Mouse (Mus musculus): ENCODE measurements around the gene Kdr. TPM values are rescaled to one million over a fixed set of nuclear protein-coding genes. Genes with fewer than 3 reads are reported as not detected.

Kdr gene
- polyA plus RNA-seq, 1 experiment from 2014 or later, result 31.6 TPM

DNA sequence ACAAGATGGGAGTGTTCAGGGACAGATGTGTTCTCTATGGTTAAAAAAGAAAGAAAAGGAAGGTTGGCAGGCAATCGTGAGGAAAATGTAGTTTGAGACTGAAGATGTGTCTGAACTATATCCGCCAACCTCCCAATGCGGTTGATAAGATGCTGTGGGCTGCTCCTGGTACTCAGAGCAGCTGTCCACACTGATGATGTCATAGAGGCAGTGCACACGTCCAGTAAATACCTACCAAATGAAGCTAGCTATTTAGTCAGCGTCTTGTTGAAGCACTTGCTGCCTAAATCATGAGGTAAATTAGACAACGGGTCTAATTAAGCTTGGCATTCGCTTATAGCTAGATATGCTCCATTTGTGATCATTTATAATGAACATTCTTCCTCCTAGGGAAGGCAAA, 28.1 kb upstream of the Kdr start:
- Histone ChIP-seq H3K4me3 (ENCODE audit: low read depth, low read length) (no peak overlapping the region), H3K9ac (ENCODE audit: low read depth, low read length) (no peak overlapping the region), H3K4me2 (no peak overlapping the region), H3K27ac (ENCODE audit: low read depth, low read length) (no peak overlapping the region), H3K36me3 (ENCODE audit: control insufficient read depth, insufficient read depth, low read length) (no peaks in the 10 kb centered on the region), H3K27me3 (ENCODE audit: control insufficient read depth, insufficient read depth, low read length) (no peaks in the 10 kb centered on the region; the same call in 1 of the 2 replicates), H3K4me1 (ENCODE audit: control insufficient read depth, insufficient read depth, low read length) (peaks cover 4% of the 10 kb centered on the region), H3K9me3 (replicated peaks; ENCODE audit: control insufficient read depth, low read length) (no peaks in the 10 kb centered on the region)
- no peak for ATAC-seq (replicated peaks; ENCODE audit: insufficient number of reproducible peaks, low FRiP score, low TSS enrichment)
- 50% methylated on average over 7 of the region's 7 CpGs for WGBS (ENCODE audit: insufficient replicate concordance)

- Histone ChIP-seq H3K4me3 (ENCODE audit: low read depth, low read length) (no peak overlapping the region), H3K9ac (ENCODE audit: low read depth, low read length) (no peak overlapping the region), H3K9me3 (replicated peaks; ENCODE audit: control insufficient read depth, low read length) (no peaks in the 10 kb centered on the region), H3K4me2 (no peak overlapping the region), H3K27me3 (ENCODE audit: control insufficient read depth, insufficient read depth, low read length) (no peaks in the 10 kb centered on the region), H3K27ac (ENCODE audit: low read depth, low read length) (no peak overlapping the region), H3K4me1 (ENCODE audit: control insufficient read depth, insufficient read depth, low read length) (no peaks in the 10 kb centered on the region), H3K36me3 (ENCODE audit: control insufficient read depth, insufficient read depth, low read length) (no peaks in the 10 kb centered on the region)
- 74% methylated on average over 8 of the region's 8 CpGs for WGBS (ENCODE audit: insufficient replicate concordance)
- no peak for ATAC-seq (replicated peaks; ENCODE audit: insufficient number of reproducible peaks, low FRiP score, low TSS enrichment)
These were observed 12.0 kb upstream of the Kdr start for GRCm38 (mm10) chr5:75990212-75990611.

DNA sequence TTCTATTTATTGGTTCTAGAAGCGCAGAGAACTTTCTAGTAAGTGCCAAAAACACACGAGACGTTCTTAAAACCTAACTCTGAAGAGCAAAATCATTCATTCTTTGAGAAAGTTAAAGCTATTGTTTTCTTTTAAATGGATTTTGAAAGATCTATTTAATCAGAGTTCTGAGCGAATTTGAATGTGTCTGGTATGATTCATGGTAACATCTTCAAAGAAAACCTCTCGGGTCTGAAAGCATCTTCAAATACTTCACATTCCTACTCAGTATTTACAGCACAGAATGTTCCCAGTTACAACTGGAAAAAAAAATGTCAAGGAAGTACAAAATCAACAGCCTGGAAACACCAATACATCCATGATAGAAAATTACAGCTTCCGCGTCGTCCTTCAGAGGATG, 9.3 kb upstream of the Kdr start:
- Histone ChIP-seq H3K4me1 (ENCODE audit: control insufficient read depth, insufficient read depth, low read length) (no peaks in the 10 kb centered on the region), H3K4me2 (no peak overlapping the region), H3K4me3 (ENCODE audit: low read depth, low read length) (no peak overlapping the region), H3K9ac (ENCODE audit: low read depth, low read length) (no peak overlapping the region), H3K36me3 (ENCODE audit: control insufficient read depth, insufficient read depth, low read length) (no peaks in the 10 kb centered on the region), H3K27ac (ENCODE audit: low read depth, low read length) (no peak overlapping the region), H3K9me3 (replicated peaks; ENCODE audit: control insufficient read depth, low read length) (no peaks in the 10 kb centered on the region), H3K27me3 (ENCODE audit: control insufficient read depth, insufficient read depth, low read length) (no peaks in the 10 kb centered on the region)
- WGBS (ENCODE audit: insufficient replicate concordance), result 76% methylated on average over 8 of the region's 8 CpGs
- no peak for ATAC-seq (replicated peaks; ENCODE audit: insufficient number of reproducible peaks, low FRiP score, low TSS enrichment)

- H3K4me2 ChIP-seq, result no peak overlapping the region
- no peak overlapping the region for H3K27ac ChIP-seq (ENCODE audit: low read depth, low read length)
- H3K27me3 ChIP-seq (ENCODE audit: control insufficient read depth, insufficient read depth, low read length), result peaks cover 18% of the 10 kb centered on the region; the same call in 1 of the 2 replicates
- WGBS (ENCODE audit: insufficient replicate concordance), result 58% methylated on average over 23 of the region's 23 CpGs
- no peak for ATAC-seq (replicated peaks; ENCODE audit: insufficient number of reproducible peaks, low FRiP score, low TSS enrichment)
- H3K9ac ChIP-seq (ENCODE audit: low read depth, low read length), result no peak overlapping the region
- peaks cover 5% of the 10 kb centered on the region; the same call in 1 of the 2 replicates for H3K4me1 ChIP-seq (ENCODE audit: control insufficient read depth, insufficient read depth, low read length)
- no peaks in the 10 kb centered on the region for H3K9me3 ChIP-seq (replicated peaks; ENCODE audit: control insufficient read depth, low read length)
- H3K4me3 ChIP-seq (ENCODE audit: low read depth, low read length), result no peak overlapping the region
- H3K36me3 ChIP-seq (ENCODE audit: control insufficient read depth, insufficient read depth, low read length), result no peaks in the 10 kb centered on the region
These were observed 2.5 kb upstream of the Kdr start for GRCm38 (mm10) chr5:75980521-75981311.

DNA sequence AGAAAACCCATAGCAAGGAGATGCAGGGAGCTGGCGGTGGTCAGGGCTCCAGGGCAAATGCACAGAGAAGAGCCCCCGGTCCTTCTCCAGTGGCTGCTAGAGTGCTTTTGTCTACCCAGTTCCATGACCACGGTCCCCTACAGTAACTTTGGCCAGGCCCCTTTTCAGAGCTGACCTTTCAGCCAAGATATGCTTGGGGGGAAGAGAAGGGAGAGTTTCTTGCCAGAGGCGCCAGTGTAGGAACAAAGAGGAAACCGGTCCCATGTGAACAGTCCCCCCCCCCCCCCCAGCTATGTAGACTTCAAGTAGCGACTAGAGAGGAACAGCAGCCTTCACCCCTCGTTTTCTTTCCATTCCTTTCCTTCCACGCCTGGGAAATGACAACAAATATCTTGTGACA, 850 bp upstream of the Kdr start:
- Histone ChIP-seq H3K4me1 (ENCODE audit: control insufficient read depth, insufficient read depth, low read length) (peaks cover 5% of the 10 kb centered on the region; the same call in 1 of the 2 replicates), H3K27ac (ENCODE audit: low read depth, low read length) (peak overlapping the region; percentile 60; the same call in 1 of the 2 replicates), H3K4me3 (ENCODE audit: low read depth, low read length) (peak overlapping the region; percentile 80), H3K27me3 (ENCODE audit: control insufficient read depth, insufficient read depth, low read length) (peaks cover 18% of the 10 kb centered on the region; the same call in 1 of the 2 replicates), H3K36me3 (ENCODE audit: control insufficient read depth, insufficient read depth, low read length) (no peaks in the 10 kb centered on the region), H3K9ac (ENCODE audit: low read depth, low read length) (peak overlapping the region; percentile 80; the same call in 1 of the 2 replicates), H3K4me2 (peak overlapping the region; percentile 95), H3K9me3 (replicated peaks; ENCODE audit: control insufficient read depth, low read length) (no peaks in the 10 kb centered on the region)
- ATAC-seq (replicated peaks; ENCODE audit: insufficient number of reproducible peaks, low FRiP score, low TSS enrichment), result no peak
- 4% methylated on average over 8 of the region's 8 CpGs for WGBS (ENCODE audit: insufficient replicate concordance)

DNA sequence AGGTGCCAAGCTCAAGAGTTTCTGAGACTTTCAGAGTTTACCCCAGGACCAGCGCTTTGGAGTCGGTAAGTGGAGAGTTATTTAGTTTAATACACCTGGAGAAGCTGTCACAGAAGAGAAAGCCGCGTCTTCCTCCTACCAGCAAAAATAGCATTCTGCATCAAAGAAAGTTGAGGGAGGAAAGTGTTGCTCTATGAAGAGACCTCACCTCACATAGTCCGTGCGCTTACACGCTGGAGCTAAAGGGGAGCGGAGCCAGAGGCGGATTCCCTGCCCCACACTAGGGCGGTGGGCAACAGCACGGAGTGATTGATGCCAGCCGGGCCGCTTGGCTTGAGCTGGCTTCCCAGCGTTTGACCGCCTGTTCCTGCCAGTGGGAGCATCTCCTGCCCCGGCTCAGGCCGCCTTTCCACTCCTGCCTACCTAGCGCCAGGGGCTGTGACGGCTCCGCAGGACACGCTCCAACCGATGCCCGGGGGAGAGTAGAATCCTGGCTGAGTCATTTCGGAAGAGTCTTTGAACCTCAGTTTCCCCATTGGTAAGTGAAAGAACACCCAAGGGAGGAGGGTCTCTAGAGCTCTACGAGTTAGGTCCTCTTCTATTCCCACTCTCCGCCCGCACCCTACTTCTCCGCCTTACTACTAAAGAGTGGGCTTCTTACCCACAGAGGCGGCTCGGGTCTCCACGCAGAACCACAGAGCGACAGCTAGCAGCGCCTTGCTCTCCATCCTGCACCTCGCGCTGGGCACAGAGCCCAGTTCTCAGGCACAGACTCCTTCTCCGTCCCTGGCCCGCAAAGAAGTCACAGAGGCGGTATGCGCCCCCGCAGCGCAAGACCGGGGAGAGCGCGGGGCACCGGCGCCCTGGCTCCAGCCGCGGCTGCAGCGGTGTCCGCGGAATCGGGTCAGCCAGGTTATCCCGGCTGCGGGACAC, 551 bp downstream of the Kdr start:
- H3K4me3 ChIP-seq (ENCODE audit: low read depth, low read length), result peak overlapping the region; percentile 80
- H3K27ac ChIP-seq (ENCODE audit: low read depth, low read length), result peak overlapping the region; percentile 64
- H3K9me3 ChIP-seq (replicated peaks; ENCODE audit: control insufficient read depth, low read length), result no peaks in the 10 kb centered on the region
- 1% methylated on average over 54 of the region's 54 CpGs for WGBS (ENCODE audit: insufficient replicate concordance)
- peak overlapping the region; percentile 80 for H3K9ac ChIP-seq (ENCODE audit: low read depth, low read length)
- H3K4me2 ChIP-seq, result peak overlapping the region; percentile 95
- ATAC-seq (replicated peaks; ENCODE audit: insufficient number of reproducible peaks, low FRiP score, low TSS enrichment), result peak; percentile 41
- peaks cover 5% of the 10 kb centered on the region; the same call in 1 of the 2 replicates for H3K4me1 ChIP-seq (ENCODE audit: control insufficient read depth, insufficient read depth, low read length)
- no peaks in the 10 kb centered on the region for H3K36me3 ChIP-seq (ENCODE audit: control insufficient read depth, insufficient read depth, low read length)
- peaks cover 18% of the 10 kb centered on the region; the same call in 1 of the 2 replicates for H3K27me3 ChIP-seq (ENCODE audit: control insufficient read depth, insufficient read depth, low read length)

DNA sequence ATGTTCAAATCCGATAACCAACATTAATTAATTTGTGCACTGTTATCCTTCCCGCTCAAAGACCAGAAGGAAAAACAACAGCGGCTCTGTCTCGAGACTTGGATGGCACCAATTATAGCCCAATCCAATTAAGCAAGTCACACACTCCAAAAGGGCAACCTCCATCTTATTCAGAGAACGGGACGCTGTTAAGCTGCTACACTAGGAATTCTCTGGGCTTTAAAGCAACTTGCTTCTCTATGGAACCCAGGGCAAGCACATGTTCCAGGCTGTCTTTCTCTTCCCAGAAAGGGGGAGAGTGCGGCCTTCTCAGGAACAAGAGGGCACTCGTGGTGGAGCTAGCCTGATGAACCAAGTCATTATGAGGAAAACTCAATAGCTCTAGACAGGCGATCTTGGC, 1.6 kb downstream of the Kdr start:
- Histone ChIP-seq H3K36me3 (ENCODE audit: control insufficient read depth, insufficient read depth, low read length) (no peaks in the 10 kb centered on the region), H3K27me3 (ENCODE audit: control insufficient read depth, insufficient read depth, low read length) (peaks cover 18% of the 10 kb centered on the region; the same call in 1 of the 2 replicates), H3K9ac (ENCODE audit: low read depth, low read length) (peak overlapping the region; percentile 65), H3K9me3 (replicated peaks; ENCODE audit: control insufficient read depth, low read length) (no peaks in the 10 kb centered on the region), H3K27ac (ENCODE audit: low read depth, low read length) (peak overlapping the region; percentile 35; the same call in 1 of the 2 replicates), H3K4me3 (ENCODE audit: low read depth, low read length) (peak overlapping the region; percentile 80), H3K4me2 (peak overlapping the region; percentile 95), H3K4me1 (ENCODE audit: control insufficient read depth, insufficient read depth, low read length) (peaks cover 5% of the 10 kb centered on the region; the same call in 1 of the 2 replicates)
- 35% methylated on average over 9 of the region's 9 CpGs for WGBS (ENCODE audit: insufficient replicate concordance)
- no peak for ATAC-seq (replicated peaks; ENCODE audit: insufficient number of reproducible peaks, low FRiP score, low TSS enrichment)

DNA sequence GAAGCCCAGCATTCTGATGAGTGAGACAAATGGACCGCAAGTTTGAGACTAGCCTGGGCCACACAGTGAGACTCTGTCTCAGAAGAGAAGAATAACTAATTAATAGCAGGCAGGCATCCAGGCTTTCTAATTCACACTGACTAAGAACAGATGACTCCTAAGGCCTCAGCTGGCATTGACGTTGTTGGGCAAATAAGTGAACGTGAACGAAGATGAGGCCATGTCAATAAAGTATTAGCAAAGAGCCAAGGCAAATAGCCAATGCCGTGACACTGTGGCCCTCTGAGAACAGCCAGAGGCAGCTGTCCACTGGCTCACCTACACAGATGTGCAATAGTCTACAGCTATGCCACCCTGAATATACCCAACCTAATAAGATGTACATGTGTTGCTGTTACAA, 2.9 kb downstream of the Kdr start:
- 68% methylated on average over 5 of the region's 5 CpGs for WGBS (ENCODE audit: insufficient replicate concordance)
- Histone ChIP-seq H3K27me3 (ENCODE audit: control insufficient read depth, insufficient read depth, low read length) (peaks cover 18% of the 10 kb centered on the region; the same call in 1 of the 2 replicates), H3K36me3 (ENCODE audit: control insufficient read depth, insufficient read depth, low read length) (no peaks in the 10 kb centered on the region), H3K27ac (ENCODE audit: low read depth, low read length) (no peak overlapping the region), H3K4me1 (ENCODE audit: control insufficient read depth, insufficient read depth, low read length) (peaks cover 5% of the 10 kb centered on the region; the same call in 1 of the 2 replicates), H3K4me2 (peak overlapping the region; percentile 95), H3K9me3 (replicated peaks; ENCODE audit: control insufficient read depth, low read length) (no peaks in the 10 kb centered on the region), H3K9ac (ENCODE audit: low read depth, low read length) (no peak overlapping the region), H3K4me3 (ENCODE audit: low read depth, low read length) (peak overlapping the region; percentile 80)
- ATAC-seq (replicated peaks; ENCODE audit: insufficient number of reproducible peaks, low FRiP score, low TSS enrichment), result no peak
